Mouse (Mus musculus) natural killer cell, adult 2 months (primary cell): ENCODE measurements around the gene Defa25.
"Not testable (repeated sequence)": the region's sequence is repeated elsewhere in the genome, so short reads cannot be mapped to it uniquely, and the experiment has no call there.

Experiments
- DNase-seq, 2 experiments: peaks; one replicate each; pipeline ENCODE4 v3.0.0; 2022; ENCODE audit warnings: low spot score in 2 of 2

The Defa25 gene

GRCm38 (mm10) chr8:21084142-21084541, at the start of gene Defa25:
Gene Defa25, plus strand, starts transcription at chr8:21084442.
- DNase-seq: not testable (repeated sequence)

- DNase-seq: not testable (repeated sequence)
These were observed 29.5 kb upstream of the Defa25 start, which contains the start of gene Defa23 for GRCm38 (mm10) chr8:21054747-21055146. Gene Defa23, plus strand, starts transcription at chr8:21055047.

GRCm38 (mm10) chr8:21064738-21065137, 19.5 kb upstream of the Defa25 start, which contains the start of gene Defa35:
Gene Defa35, plus strand, starts transcription at chr8:21065038.
- not testable (repeated sequence) for DNase-seq

DNA sequence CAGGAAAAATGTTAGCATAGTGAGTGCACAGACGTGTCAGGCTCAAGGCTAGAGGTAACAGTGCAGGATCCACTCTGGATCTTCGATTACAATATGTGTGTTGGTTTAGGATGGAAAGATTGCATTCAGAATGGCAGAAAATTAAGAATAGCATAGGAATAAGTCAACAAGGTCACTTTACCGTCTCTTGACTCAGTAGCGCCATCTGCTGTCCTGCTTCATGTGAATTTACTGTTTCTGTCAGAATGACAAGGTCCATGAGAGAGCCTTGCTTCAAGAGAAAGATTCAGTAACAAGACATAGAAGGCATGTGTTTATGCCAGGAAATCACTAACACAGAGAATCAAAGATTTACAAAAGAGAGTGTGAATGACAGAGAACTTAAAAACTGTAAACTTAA, 8.9 kb downstream of the Defa25 start:
- DNase-seq: no peak

GRCm38 (mm10) chr8:21095950-21096349, 11.7 kb downstream of the Defa25 start, which contains the start of gene Gm14851:
Gene Gm14851, minus strand, starts transcription at chr8:21096050.
- not testable (repeated sequence) for DNase-seq

DNA sequence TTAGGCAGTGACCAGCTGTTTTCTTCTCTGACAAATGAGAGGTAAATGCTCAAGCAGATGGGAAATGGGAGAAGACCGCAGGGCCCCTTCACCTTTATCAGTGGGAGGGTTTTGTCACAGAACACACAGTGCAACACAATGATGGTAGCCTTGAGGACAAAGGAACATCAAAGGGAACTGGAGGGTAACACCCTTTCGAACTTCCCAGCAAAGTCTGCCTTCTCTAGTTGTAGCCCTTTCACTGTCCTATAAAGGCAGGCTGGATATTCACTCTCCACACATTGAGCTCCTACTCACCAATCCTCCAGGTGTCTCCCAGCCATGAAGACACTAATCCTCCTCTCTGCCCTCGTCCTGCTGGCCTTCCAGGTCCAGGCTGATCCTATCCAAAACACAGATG, 50.1 kb downstream of the Defa25 start, which contains the start of gene Defa30:
TSS of gene Defa30 (plus strand) at position 301 of the 400 bp plus-strand sequence.
- not testable (repeated sequence) for DNase-seq
